Mouse (Mus musculus) MEL (cell line): ENCODE data around the gene Olfr458.

ENCODE experiments used
- CHD2 ChIP-seq: IDR thresholded peaks from 2 replicates; pipeline ENCODE4 v1.6.1; 2011; ENCODE audit warnings: low read length, improper control_type of control experiment
- CTCF ChIP-seq, 3 experiments: IDR thresholded peaks in 2 of 3; conservative IDR thresholded peaks in 1 of 3; 2 replicates each; pipeline ENCODE4 v1.5.1; 2011 to 2012; ENCODE audit warnings: low read length in 3 of 3, low read depth in 2 of 3, mild to moderate bottlenecking in 2 of 3, improper control_type of control experiment in 1 of 3, inconsistent platforms in 1 of 3, mixed read lengths in 1 of 3, moderate library complexity in 1 of 3; ENCODE audit not compliant: control insufficient read depth in 1 of 3, insufficient read depth in 1 of 3, poor library complexity in 1 of 3, severe bottlenecking in 1 of 3
- MAFK ChIP-seq: IDR thresholded peaks from 2 replicates; pipeline ENCODE4 v1.6.1; 2011; ENCODE audit warnings: low read depth, mild to moderate bottlenecking, low read length, improper control_type of control experiment, borderline replicate concordance
- MAX ChIP-seq: IDR thresholded peaks from 2 replicates; pipeline ENCODE4 v1.6.1; 2011; ENCODE audit warnings: low read length, improper control_type of control experiment
- MXI1 ChIP-seq: IDR thresholded peaks from 2 replicates; pipeline ENCODE4 v1.6.1; 2011; ENCODE audit warnings: mild to moderate bottlenecking, low read depth, low read length, improper control_type of control experiment
- POLR2A ChIP-seq, 2 experiments: IDR thresholded peaks; 2 replicates each; pipeline ENCODE4 v1.6.1; 2011 to 2012; ENCODE audit warnings: low read length in 2 of 2, mild to moderate bottlenecking in 2 of 2, control low read depth in 1 of 2, improper control_type of control experiment in 1 of 2, low read depth in 1 of 2, moderate library complexity in 1 of 2; ENCODE audit not compliant: control insufficient read depth in 1 of 2, insufficient read depth in 1 of 2, poor library complexity in 1 of 2
- SIN3A ChIP-seq: IDR thresholded peaks from 2 replicates; pipeline ENCODE4 v1.6.1; 2012; ENCODE audit warnings: low read length, improper control_type of control experiment, inconsistent platforms

GRCm38 (mm10) chr6:42487114-42487513, 22.1 kb upstream of the Olfr458 start, which contains the start of gene Olfr456:
- no peak for TF ChIP-seq POLR2A (IDR thresholded peaks at IDR 0.05; ENCODE audit: control insufficient read depth in 1 of 2, insufficient read depth in 1 of 2, low read depth in 1 of 2, low read length in 2 of 2, poor library complexity in 1 of 2)
- no peak for TF ChIP-seq CHD2
- no peak for TF ChIP-seq SIN3A
- no peak for TF ChIP-seq MAX
- no peak for TF ChIP-seq CTCF (IDR thresholded peaks at IDR 0.05 in 2 of 3, conservative IDR thresholded peaks at IDR 0.05 in 1 of 3; ENCODE audit: control insufficient read depth in 1 of 3, insufficient read depth in 1 of 3, low read depth in 2 of 3, low read length in 3 of 3, poor library complexity in 1 of 3, severe bottlenecking in 1 of 3)
- TF ChIP-seq MXI1, result no peak
- TF ChIP-seq MAFK, result no peak
